Mouse (Mus musculus) CH12.LX (cell line): ENCODE measurements at regions not wholly inside any gene's neighbourhood (a gene's known extent, or its start where the extent isn't known, plus 50 kb on each side); places are given as distances from the start of the nearest gene placed in this dataset.

Source experiments
- DNase-seq: peaks from one replicate; pipeline ENCODE4 v3.0.0-alpha.2; 2013; ENCODE audit errors: extremely low read depth
- H3K27ac ChIP-seq: 2 replicates; pipeline ENCODE4 v1.5.1; 2012; ENCODE audit warnings: low read depth, mild to moderate bottlenecking, control low read depth, moderate library complexity; ENCODE audit not compliant: insufficient read depth
- H3K27me3 ChIP-seq: replicated peaks from 2 replicates; pipeline ENCODE3; 2012; ENCODE audit warnings: inconsistent platforms
- H3K36me3 ChIP-seq, 2 experiments: replicated peaks in 1 of 2; 2 replicates each; pipeline versions ENCODE3 to v1.6.1; 2012; ENCODE audit warnings: inconsistent platforms in 1 of 2, low read length in 1 of 2, mild to moderate bottlenecking in 1 of 2, mixed read lengths in 1 of 2, moderate library complexity in 1 of 2; ENCODE audit not compliant: control insufficient read depth in 1 of 2, insufficient read depth in 1 of 2
- H3K4me1 ChIP-seq, 2 experiments: 2 replicates each; pipeline ENCODE4 v1.6.1; 2012; ENCODE audit warnings: inconsistent platforms in 1 of 2, moderate library complexity in 1 of 2; ENCODE audit not compliant: insufficient read depth in 2 of 2, control insufficient read depth in 1 of 2
- H3K4me2 ChIP-seq: 2 replicates; pipeline ENCODE4 v1.6.1; 2012; ENCODE audit warnings: low read depth, mild to moderate bottlenecking, control low read depth; ENCODE audit not compliant: poor library complexity, insufficient read depth, severe bottlenecking
- H3K4me3 ChIP-seq, 3 experiments: fragments of 150-350 bp in 1 of 3; sonication (generic) in 1 of 3; replicated peaks in 1 of 3; 2 replicates each; pipeline versions ENCODE3 to v1.5.1; 2011 to 2012; ENCODE audit warnings: low read depth in 2 of 3, low read length in 2 of 3, mild to moderate bottlenecking in 2 of 3, moderate library complexity in 2 of 3, control low read depth in 1 of 3, improper control_type of control experiment in 1 of 3, inconsistent platforms in 1 of 3, mixed read lengths in 1 of 3; ENCODE audit not compliant: poor library complexity in 1 of 3
- H3K79me2 ChIP-seq: replicated peaks from 2 replicates; pipeline ENCODE4 v1.6.1; 2012; ENCODE audit warnings: mild to moderate bottlenecking, moderate library complexity; ENCODE audit not compliant: control insufficient read depth, poor library complexity, insufficient read depth, severe bottlenecking; ENCODE audit errors: extremely low read depth
- H3K9ac ChIP-seq: 2 replicates; pipeline ENCODE4 v1.6.1; 2012; ENCODE audit warnings: low read depth, mild to moderate bottlenecking, control low read depth, moderate library complexity; ENCODE audit not compliant: insufficient read depth
- H3K9me3 ChIP-seq: replicated peaks from 2 replicates; pipeline ENCODE3; 2012; ENCODE audit warnings: low read length, inconsistent platforms, mixed read lengths
- CHD2 ChIP-seq: IDR thresholded peaks from 2 replicates; pipeline ENCODE4 v1.6.1; 2011; ENCODE audit warnings: low read length, improper control_type of control experiment
- E2F4 ChIP-seq: IDR thresholded peaks from 2 replicates; pipeline ENCODE4 v1.6.1; 2011; ENCODE audit warnings: low read depth, low read length, improper control_type of control experiment; ENCODE audit not compliant: insufficient replicate concordance
- ELF1 ChIP-seq: IDR thresholded peaks from 2 replicates; pipeline ENCODE4 v1.6.1; 2014; ENCODE audit warnings: low read depth, mild to moderate bottlenecking, inconsistent platforms, low read length, improper control_type of control experiment
- EP300 ChIP-seq: IDR thresholded peaks from 2 replicates; pipeline ENCODE4 v1.6.1; 2011; ENCODE audit warnings: low read length, improper control_type of control experiment
- ETS1 ChIP-seq: conservative IDR thresholded peaks from 2 replicates; pipeline ENCODE4 v1.6.1; 2012; ENCODE audit warnings: low read depth, mild to moderate bottlenecking, inconsistent platforms, low read length, improper control_type of control experiment, moderate library complexity
- GABPA ChIP-seq: IDR thresholded peaks from 2 replicates; pipeline ENCODE4 v1.6.1; 2012; ENCODE audit warnings: low read depth, low read length, improper control_type of control experiment, inconsistent platforms; ENCODE audit not compliant: insufficient replicate concordance
- IRF4 ChIP-seq: IDR thresholded peaks from 2 replicates; pipeline ENCODE4 v1.6.1; 2014; ENCODE audit warnings: low read depth, mild to moderate bottlenecking, inconsistent platforms, low read length, improper control_type of control experiment
- JUN ChIP-seq: IDR thresholded peaks from 2 replicates; pipeline ENCODE4 v1.6.1; 2011; ENCODE audit warnings: low read depth, mild to moderate bottlenecking, low read length, improper control_type of control experiment, moderate library complexity; ENCODE audit not compliant: insufficient read depth
- JUND ChIP-seq: conservative IDR thresholded peaks from 2 replicates; pipeline ENCODE4 v1.6.1; 2011; ENCODE audit warnings: low read depth, low read length, improper control_type of control experiment
- KAT2A ChIP-seq: IDR thresholded peaks from 2 replicates; pipeline ENCODE4 v1.6.1; 2012; ENCODE audit warnings: low read length, improper control_type of control experiment, inconsistent platforms; ENCODE audit not compliant: insufficient replicate concordance
- MAX ChIP-seq: IDR thresholded peaks from 2 replicates; pipeline ENCODE4 v1.6.1; 2011; ENCODE audit warnings: low read length, improper control_type of control experiment
- MEF2A ChIP-seq: IDR thresholded peaks from 2 replicates; pipeline ENCODE4 v1.6.1; 2014; ENCODE audit warnings: low read depth, mild to moderate bottlenecking, inconsistent platforms, low read length, improper control_type of control experiment, borderline replicate concordance
- NELFE ChIP-seq: IDR thresholded peaks from 2 replicates; pipeline ENCODE4 v1.6.1; 2011; ENCODE audit warnings: low read depth, low read length, improper control_type of control experiment
- NRF1 ChIP-seq: IDR thresholded peaks from 2 replicates; pipeline ENCODE4 v1.6.1; 2014; ENCODE audit warnings: low read depth, mild to moderate bottlenecking, inconsistent platforms, low read length, improper control_type of control experiment, moderate library complexity
- PAX5 ChIP-seq: IDR thresholded peaks from 2 replicates; pipeline ENCODE4 v1.6.1; 2012; ENCODE audit warnings: low read length, inconsistent platforms, mixed read lengths
- POLR2AphosphoS2 ChIP-seq: IDR thresholded peaks from 2 replicates; pipeline ENCODE4 v1.6.1; 2011; ENCODE audit warnings: low read depth, low read length, improper control_type of control experiment
- RAD21 ChIP-seq: IDR thresholded peaks from 2 replicates; pipeline ENCODE4 v1.6.1; 2011; ENCODE audit warnings: low read depth, mild to moderate bottlenecking, low read length, improper control_type of control experiment, moderate library complexity
- RCOR1 ChIP-seq: conservative IDR thresholded peaks from 2 replicates; pipeline ENCODE4 v1.6.1; 2012; ENCODE audit warnings: low read depth, mild to moderate bottlenecking, inconsistent platforms, low read length, improper control_type of control experiment
- SIN3A ChIP-seq: IDR thresholded peaks from 2 replicates; pipeline ENCODE4 v1.6.1; 2012; ENCODE audit warnings: low read length, improper control_type of control experiment, inconsistent platforms
- SMC3 ChIP-seq: IDR thresholded peaks from 2 replicates; pipeline ENCODE4 v1.6.1; 2011; ENCODE audit warnings: low read depth, low read length, improper control_type of control experiment
- TBP ChIP-seq: conservative IDR thresholded peaks from 2 replicates; pipeline ENCODE4 v1.6.1; 2011; ENCODE audit warnings: low read depth, low read length, improper control_type of control experiment
- UBTF ChIP-seq: IDR thresholded peaks from 2 replicates; pipeline ENCODE4 v1.6.1; 2012; ENCODE audit warnings: low read depth, mild to moderate bottlenecking, inconsistent platforms, low read length, improper control_type of control experiment, moderate library complexity
- USF2 ChIP-seq: conservative IDR thresholded peaks from 2 replicates; pipeline ENCODE4 v1.6.1; 2011; ENCODE audit warnings: low read depth, low read length, improper control_type of control experiment
- ZC3H11A ChIP-seq: IDR thresholded peaks from 2 replicates; pipeline ENCODE4 v1.6.1; 2012; ENCODE audit warnings: low read depth, mild to moderate bottlenecking, inconsistent platforms, low read length, improper control_type of control experiment
- ZKSCAN1 ChIP-seq: IDR thresholded peaks from 2 replicates; pipeline ENCODE4 v1.6.1; 2012; ENCODE audit warnings: low read depth, inconsistent platforms, low read length, improper control_type of control experiment, borderline replicate concordance
- ZMIZ1 ChIP-seq: IDR thresholded peaks from 2 replicates; pipeline ENCODE4 v1.6.1; 2012; ENCODE audit warnings: low read depth, mild to moderate bottlenecking, inconsistent platforms, low read length, improper control_type of control experiment
- dilution Hi-C: fragments of 300-500 bp; cut with MboI; formaldehyde crosslinking; loops from 2 replicates; pipeline ENCODE4 v1.14.3; 2020; ENCODE audit warnings: low sequenced_read_pairs; ENCODE audit not compliant: extremely low pct_unique_long_range_greater_than_20kb, extremely low pct_ligation_motif_present
- in situ Hi-C: fragments of 300-500 bp; cut with MboI; formaldehyde crosslinking; loops from 3 replicates; pipeline ENCODE4 v1.14.3; 2019; ENCODE audit warnings: low sequenced_read_pairs, low pct_ligation_motif_present, low pct_unique_long_range_greater_than_20kb, mixed read lengths

GRCm38 (mm10) chr13:60453821-60454483 lies 147.8 kb upstream of the Dapk1 start:
- no peak for DNase-seq
- H3K9me3 ChIP-seq, result peaks cover 81% of the 10 kb centered on the region
- no peaks in the 10 kb centered on the region for H3K79me2 ChIP-seq
- no peaks in the 10 kb centered on the region for H3K4me1 ChIP-seq
- no peaks in the 10 kb centered on the region for H3K36me3 ChIP-seq
- H3K9ac ChIP-seq, result no peak overlapping the region
- H3K4me2 ChIP-seq, result no peak overlapping the region
- no peak overlapping the region for H3K27ac ChIP-seq
- in situ Hi-C loops (loop anchor here (25.0 kb wide), 1 partner anchor 567 kb away; no protein-coding TSS in a partner anchor), dilution Hi-C loops (no loop called here)
- H3K4me3 ChIP-seq, result no peak overlapping the region
- TF ChIP-seq ZMIZ1 (no peak), EP300 (no peak), RCOR1 (no peak), JUND (no peak), SIN3A (no peak), MEF2A (no peak), UBTF (no peak), SMC3 (no peak), ETS1 (no peak), PAX5 (no peak), RAD21 (no peak), NELFE (no peak), GABPA (no peak), POLR2AphosphoS2 (no peak), MAX (no peak)
- no peaks in the 10 kb centered on the region for H3K27me3 ChIP-seq

GRCm38 (mm10) chr13:60455033-60455619 lies 146.6 kb upstream of the Dapk1 start:
- no peak for DNase-seq
- no peaks in the 10 kb centered on the region for H3K27me3 ChIP-seq
- H3K4me1 ChIP-seq, result no peaks in the 10 kb centered on the region
- no peak for TF ChIP-seq NRF1
- no peak for TF ChIP-seq IRF4
- TF ChIP-seq UBTF, result no peak
- TF ChIP-seq EP300, result no peak
- TF ChIP-seq USF2, result no peak
- TF ChIP-seq ZMIZ1, result no peak
- TF ChIP-seq RCOR1, result no peak
- no peak for TF ChIP-seq TBP
- no peak for TF ChIP-seq ZC3H11A
- TF ChIP-seq PAX5, result no peak
- no peak for TF ChIP-seq MEF2A
- TF ChIP-seq E2F4, result no peak
- no peak for TF ChIP-seq JUN
- no peak for TF ChIP-seq CHD2
- TF ChIP-seq ZKSCAN1, result no peak
- TF ChIP-seq JUND, result no peak
- no peak for TF ChIP-seq ETS1
- no peak for TF ChIP-seq ELF1
- no peak for TF ChIP-seq KAT2A
- TF ChIP-seq GABPA, result no peak
- H3K4me2 ChIP-seq, result no peak overlapping the region
- H3K9ac ChIP-seq, result no peak overlapping the region
- no peak overlapping the region for H3K4me3 ChIP-seq
- H3K27ac ChIP-seq, result no peak overlapping the region
- in situ Hi-C loops, result loop anchor here (25.0 kb wide), 1 partner anchor 568 kb away; no protein-coding TSS in a partner anchor
- H3K79me2 ChIP-seq, result no peaks in the 10 kb centered on the region
- no peaks in the 10 kb centered on the region for H3K36me3 ChIP-seq
- peaks cover 81% of the 10 kb centered on the region for H3K9me3 ChIP-seq
- dilution Hi-C loops, result no loop called here
